Mouse (Mus musculus) left cerebral cortex, postnatal 36 days (tissue): ENCODE measurements at regions not wholly inside any gene's neighbourhood (a gene's known extent, or its start where the extent isn't known, plus 50 kb on each side); places are given as distances from the start of the nearest gene placed in this dataset.

Experiments
- DNase-seq, 2 experiments: peaks; one replicate each; pipeline ENCODE4 v3.0.0; 2021 to 2022; ENCODE audit warnings: low spot score in 2 of 2, mixed read lengths in 1 of 2
- intact Hi-C: fragments of 180-260 bp; cut with DNase I; formaldehyde crosslinking; loops from one replicate; pipeline ENCODE4 v1.15.1; 2025

GRCm38 (mm10) chr6:141097338-141098122, 151.5 kb upstream of the Pde3a start:
- intact Hi-C loops: no loop called here
- DNase-seq: no peak

GRCm38 (mm10) chr6:141118287-141118686, 130.8 kb upstream of the Pde3a start:
- intact Hi-C loops: no loop called here
- DNase-seq: no peak

DNA sequence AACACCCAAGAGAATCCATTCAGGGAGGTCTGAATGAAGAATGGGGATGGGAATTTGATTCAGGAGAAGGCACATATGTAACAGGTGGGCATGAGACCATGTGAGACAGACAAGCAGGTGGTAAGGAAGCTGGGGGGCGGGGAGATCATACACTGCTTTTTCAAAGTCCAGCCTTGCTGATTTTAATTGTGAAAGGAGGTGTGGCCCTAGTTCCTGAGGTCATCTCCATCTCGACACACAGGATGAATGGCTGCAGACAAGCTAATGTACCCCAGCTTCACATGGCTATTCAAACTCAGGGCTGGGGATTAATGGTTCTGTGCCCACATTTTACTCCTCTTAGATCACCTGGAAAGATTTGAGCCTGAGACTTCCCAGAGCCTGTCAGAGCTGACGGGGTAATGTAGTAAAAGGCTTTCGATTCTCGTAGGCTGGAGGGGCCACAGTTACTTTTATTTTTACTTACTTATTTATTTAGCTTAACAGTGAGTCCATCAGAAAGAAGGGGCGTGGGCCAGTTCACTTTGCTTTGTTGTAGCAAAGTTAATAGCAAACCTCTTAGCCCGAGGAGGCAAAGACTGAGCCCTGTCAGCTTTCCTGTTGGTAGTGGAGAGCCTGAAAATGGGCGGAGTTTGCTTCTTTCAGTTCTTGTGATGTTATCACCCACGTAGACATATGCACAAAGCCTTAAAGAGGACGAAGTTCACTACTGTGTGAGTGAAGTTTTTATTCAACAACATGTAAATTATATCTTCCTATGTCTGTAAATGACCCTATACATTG, 122.3 kb upstream of the Pde3a start:
- DNase-seq: no peak
- intact Hi-C loops: no loop called here

DNA sequence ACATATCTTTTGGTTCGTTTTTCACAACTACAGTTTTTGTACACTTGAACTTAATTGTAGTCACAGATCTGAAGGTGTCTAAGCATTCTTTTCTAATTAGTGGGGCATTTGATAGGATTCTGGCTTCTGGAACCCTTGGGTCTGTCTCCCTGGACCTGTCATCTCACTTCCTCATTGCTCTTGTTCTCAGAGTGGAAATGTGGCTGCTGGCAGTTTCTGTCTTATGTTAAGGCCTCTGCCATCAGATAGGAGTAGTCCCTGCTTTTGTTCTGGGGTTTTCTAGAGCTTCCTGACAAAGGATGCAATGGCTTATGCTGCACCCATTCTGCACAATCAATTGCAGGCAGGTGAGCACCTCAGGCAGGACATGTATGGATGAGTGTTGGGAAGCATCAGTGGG, 119.5 kb upstream of the Pde3a start:
- DNase-seq: no peak
- intact Hi-C loops: no loop called here

DNA sequence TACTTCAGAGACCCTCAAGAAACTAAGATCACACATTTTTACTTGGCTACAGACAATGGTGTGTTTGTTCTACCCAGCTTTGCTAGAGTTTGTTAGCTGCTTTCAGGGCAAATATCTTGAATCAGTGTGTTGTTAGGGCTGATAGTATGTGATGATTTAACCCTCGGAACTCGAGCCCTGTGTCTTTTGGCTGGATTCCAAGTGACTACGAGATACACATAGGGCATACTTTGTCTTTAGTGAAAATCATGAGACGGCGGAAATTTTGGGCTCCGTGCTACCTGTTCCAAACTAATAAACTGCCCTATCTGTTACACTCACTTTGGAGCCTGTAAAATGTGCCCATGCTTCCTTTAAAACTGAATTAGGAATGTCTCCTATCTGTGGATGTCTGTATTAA, 114.9 kb upstream of the Pde3a start:
- intact Hi-C loops: no loop called here
- no peak for DNase-seq

GRCm38 (mm10) chr6:141136664-141137375, 112.2 kb upstream of the Pde3a start:
- intact Hi-C loops: no loop called here
- no peak for DNase-seq

- no peak for DNase-seq
- intact Hi-C loops: no loop called here
Observed at GRCm38 (mm10) chr6:141141016-141141415, 108.1 kb upstream of the Pde3a start.

DNA sequence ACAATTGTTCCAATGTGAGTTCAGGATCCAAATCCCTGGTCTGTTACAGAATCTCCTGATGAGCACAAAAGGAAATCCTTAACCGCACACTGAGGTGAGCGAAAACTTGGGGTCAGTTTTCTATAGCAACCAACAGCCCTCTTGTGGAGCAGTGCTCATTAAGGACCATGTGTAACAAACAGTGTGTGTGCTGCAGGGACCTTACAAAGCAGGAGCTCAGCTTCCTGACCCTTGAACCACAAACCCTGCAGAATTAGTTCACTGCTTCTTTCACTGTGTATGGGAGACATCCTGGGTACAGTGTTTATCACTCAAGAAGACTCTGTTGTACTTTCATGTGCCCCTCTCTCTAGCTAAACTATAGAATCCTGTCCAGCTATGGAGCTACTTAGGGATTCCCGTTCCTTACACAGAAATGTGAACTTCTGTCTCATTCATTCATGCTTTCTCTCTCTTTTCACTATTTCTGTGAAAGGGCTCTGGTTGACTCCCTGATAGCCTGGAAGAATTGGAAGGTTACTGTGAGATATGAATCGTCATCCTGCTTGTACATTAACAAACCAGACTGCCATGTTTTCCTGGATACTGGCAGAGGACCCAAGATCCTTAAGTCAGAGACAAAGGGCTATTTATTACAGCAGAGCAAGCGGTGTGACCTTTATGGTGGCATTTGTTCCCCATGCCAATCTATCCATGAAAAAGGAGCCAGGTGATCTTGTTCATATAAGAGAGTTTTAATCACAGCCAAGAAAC, 100.5 kb upstream of the Pde3a start:
- intact Hi-C loops: no loop called here
- DNase-seq: no peak

DNA sequence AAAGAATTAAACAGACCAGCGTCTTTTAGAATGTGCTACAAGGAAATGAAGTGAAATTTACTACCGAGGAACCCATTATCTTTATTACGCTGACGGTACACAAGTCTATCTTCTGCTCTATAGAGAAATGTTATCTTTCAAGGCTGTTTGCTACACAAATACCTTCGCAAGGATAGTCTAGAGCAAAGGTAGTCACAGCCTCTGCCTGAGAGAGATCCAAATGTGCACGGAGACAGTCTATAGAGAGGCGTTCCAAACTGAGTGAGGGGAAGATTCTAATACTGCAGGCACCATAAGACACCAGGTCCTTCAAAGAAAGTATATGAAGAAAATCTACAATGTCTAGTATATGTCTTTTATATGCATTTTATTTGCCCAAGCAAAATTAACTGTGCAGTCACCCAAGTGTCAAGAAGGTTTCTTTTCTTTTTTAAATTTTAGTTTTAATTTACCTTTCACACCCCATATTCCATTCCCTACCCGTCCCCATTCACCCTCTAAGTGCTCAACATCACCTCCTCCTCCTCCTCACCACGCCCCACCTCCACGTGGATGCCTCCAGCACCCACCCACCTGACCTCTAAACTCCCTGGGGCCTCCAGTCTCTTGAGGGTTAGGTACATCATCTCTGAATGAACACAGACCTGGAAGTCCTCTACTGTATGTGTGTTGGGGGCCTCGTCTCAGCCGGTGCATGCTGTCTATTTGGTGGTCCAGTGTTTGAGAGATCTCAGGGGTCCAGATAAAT, 99.7 kb upstream of the Pde3a start:
- intact Hi-C loops: no loop called here
- no peak for DNase-seq

GRCm38 (mm10) chr6:141159326-141159725, 89.7 kb upstream of the Pde3a start:
- no peak for DNase-seq
- intact Hi-C loops: no loop called here

GRCm38 (mm10) chr6:141161626-141162233, 87.3 kb upstream of the Pde3a start:
- DNase-seq: no peak
- intact Hi-C loops: no loop called here

- intact Hi-C loops: no loop called here
- no peak for DNase-seq
Observed at GRCm38 (mm10) chr6:141167270-141167669, 81.8 kb upstream of the Pde3a start.

DNA sequence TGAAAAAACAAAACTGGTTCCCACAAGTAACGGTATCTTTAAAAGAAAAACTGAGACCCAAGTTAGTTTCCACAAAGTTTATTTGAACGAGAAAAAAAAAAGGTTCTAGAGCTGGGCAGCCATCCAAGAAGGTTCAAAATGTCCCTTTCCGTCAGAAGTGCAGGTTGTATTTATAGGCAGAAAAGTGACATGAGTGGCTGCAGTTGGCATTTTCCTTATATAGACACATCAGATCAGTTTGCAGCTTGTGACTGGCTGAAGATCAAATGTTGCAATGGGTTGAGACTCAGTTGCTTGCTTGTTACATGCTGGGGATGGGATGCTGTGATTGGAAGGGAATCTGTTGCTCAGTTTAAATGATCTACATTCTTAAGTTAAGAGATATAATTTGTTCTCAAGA, 80.7 kb upstream of the Pde3a start:
- no peak for DNase-seq
- intact Hi-C loops: no loop called here

DNA sequence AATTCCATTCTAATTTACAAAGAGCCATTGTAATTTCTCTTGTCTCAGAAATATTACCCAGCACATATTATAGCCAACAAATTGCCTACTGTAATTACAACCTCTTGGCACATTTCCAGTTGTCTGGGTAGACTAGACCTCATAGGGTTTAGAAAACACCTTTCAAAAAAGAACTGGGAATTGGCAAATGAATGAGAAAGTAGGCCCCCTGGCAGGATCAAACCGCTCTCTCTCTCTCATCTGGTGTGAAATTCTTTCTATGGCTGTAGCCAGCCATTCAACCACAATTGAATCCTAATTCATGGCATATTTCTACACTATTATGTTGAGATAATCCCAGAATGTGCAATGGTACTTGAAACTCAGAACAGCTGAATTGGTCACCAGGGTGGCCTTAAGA, 65.3 kb upstream of the Pde3a start:
- intact Hi-C loops: no loop called here
- no peak for DNase-seq

DNA sequence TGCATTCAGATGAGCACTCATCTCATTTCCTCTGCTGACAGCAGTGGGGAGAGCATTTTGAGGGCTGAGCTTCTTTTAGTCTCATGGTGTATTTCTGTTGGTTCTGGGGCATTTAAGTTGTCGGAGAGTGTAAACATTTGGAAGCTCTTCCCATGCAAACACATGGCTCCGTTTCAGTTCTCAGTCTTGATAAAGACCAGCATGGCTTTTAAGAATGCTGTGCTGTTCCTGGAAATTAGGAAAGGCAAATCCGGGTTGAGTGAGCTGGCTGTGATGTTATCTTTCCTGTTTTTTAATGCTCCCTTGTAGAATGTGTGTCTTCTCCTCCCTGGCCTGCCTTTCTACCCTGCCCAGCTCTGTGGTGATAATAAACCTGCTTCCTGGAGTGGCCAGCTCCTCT, 61.0 kb upstream of the Pde3a start:
- DNase-seq: no peak
- intact Hi-C loops: no loop called here

DNA sequence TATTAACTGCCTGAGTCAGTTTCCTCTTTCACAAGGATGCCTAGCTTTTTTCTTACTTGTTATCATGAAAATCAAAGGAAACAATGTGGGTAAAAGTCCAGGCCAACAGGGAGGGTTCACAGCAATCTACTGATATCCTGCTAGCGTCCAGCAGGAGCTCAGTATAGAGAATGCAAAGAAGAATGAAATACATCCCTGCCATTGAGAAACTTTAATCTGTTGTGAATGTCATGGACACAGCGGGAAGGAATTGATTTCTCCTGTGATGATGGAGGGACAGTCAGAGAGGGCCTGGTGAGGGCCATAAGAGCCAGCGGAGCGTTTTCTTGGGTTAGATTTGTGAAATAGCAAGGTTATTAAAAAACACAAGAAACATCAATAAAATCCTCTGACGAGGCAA, 60.0 kb upstream of the Pde3a start:
- intact Hi-C loops: no loop called here
- no peak for DNase-seq

DNA sequence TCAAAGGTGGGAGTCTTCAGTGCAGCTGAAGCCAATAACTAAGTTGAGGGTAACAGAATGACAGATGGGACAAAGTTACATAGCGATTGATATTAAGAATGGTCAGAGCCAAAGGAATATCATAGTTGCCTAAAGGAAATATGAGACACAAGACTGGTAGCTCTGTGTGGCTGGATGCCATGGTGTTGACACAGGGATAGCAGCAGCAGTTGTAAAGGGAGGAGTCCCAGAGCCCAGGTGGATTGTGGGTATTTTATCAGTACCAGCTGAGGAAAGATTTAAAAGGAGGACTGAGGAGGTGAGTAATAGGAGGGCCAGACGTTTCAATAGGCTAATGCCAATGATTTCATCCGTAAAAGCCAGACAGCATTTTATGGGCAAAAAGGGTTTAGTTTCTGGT, 59.4 kb upstream of the Pde3a start:
- DNase-seq: no peak
- intact Hi-C loops: no loop called here

- intact Hi-C loops: no loop called here
- DNase-seq: no peak
Observed at GRCm38 (mm10) chr6:141190383-141190782, 58.7 kb upstream of the Pde3a start.

DNA sequence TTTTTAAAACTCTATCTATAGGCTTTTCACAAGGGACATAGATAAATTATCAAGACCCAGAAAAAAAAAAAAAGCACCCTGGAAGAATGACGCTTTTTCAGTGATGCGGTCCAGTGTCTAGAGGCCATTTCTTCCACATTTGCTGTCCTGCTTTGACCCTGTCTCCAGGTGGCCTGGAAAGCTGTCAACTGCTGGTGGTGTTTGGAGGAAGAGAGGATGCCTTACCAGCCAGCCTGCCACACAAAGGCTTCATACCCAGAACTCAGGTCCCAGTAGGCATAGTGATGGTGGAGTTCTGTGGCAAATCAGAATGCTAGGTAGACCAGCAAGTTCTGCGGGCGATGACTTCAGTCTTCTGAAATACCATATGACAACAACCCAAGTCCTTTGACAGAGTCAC, 51.6 kb upstream of the Pde3a start:
- DNase-seq: no peak
- intact Hi-C loops: no loop called here
